Mouse (Mus musculus) midbrain, postnatal 0 days (tissue): ENCODE measurements around the gene Ptpn1. TPM values are rescaled to one million over a fixed set of nuclear protein-coding genes. Genes with fewer than 3 reads are reported as not detected.
A peak's percentile ranks its signal among the peaks of the same experiment; 100 is the strongest.

Experiments used
- ATAC-seq: fragments of 200-750 bp; cut with Nextera tagmentation; 2 replicates; pipeline ENCODE4 v1.8.0; 2017; ENCODE audit warnings: moderate number of reproducible peaks, mild to moderate bottlenecking, moderate TSS enrichment, moderate library complexity; ENCODE audit not compliant: low FRiP score
- DNase-seq: peaks from one replicate; pipeline ENCODE4 v3.0.0-alpha.2; 2015; ENCODE audit warnings: low spot score
- H3K27ac ChIP-seq: fragments of 300-500 bp; sonication (generic); 2 replicates; pipeline ENCODE4 v1.5.1; 2014; ENCODE audit warnings: low read depth, mild to moderate bottlenecking, low read length, mixed read lengths
- H3K27me3 ChIP-seq: fragments of 300-500 bp; sonication (generic); 2 replicates; pipeline ENCODE4 v1.6.1; 2014; ENCODE audit warnings: low read length, control low read depth, mixed read lengths; ENCODE audit not compliant: insufficient read depth
- H3K36me3 ChIP-seq: fragments of 300-500 bp; sonication (generic); 2 replicates; pipeline ENCODE4 v1.6.1; 2014; ENCODE audit warnings: low read length, control low read depth, mixed read lengths; ENCODE audit not compliant: insufficient read depth
- H3K4me1 ChIP-seq: fragments of 300-500 bp; sonication (generic); 2 replicates; pipeline ENCODE4 v1.6.1; 2014; ENCODE audit warnings: mild to moderate bottlenecking, control low read depth, antibody characterized with exemption, low read length, mixed read lengths; ENCODE audit not compliant: insufficient read depth
- H3K4me2 ChIP-seq: fragments of 300-500 bp; sonication (generic); 2 replicates; pipeline ENCODE4 v1.6.1; 2014; ENCODE audit warnings: low read depth, mild to moderate bottlenecking, low read length, mixed read lengths; ENCODE audit not compliant: poor library complexity, severe bottlenecking
- H3K4me3 ChIP-seq: fragments of 300-500 bp; sonication (generic); 2 replicates; pipeline ENCODE4 v1.5.1; 2014; ENCODE audit warnings: low read depth, mild to moderate bottlenecking, low read length, moderate library complexity
- H3K9ac ChIP-seq: fragments of 300-500 bp; sonication (generic); replicated peaks from 2 replicates; pipeline ENCODE4 v1.6.1; 2014; ENCODE audit warnings: mild to moderate bottlenecking, low read length, moderate library complexity, mixed read lengths; ENCODE audit not compliant: poor library complexity, severe bottlenecking
- H3K9me3 ChIP-seq: fragments of 300-500 bp; sonication (generic); 2 replicates; pipeline ENCODE4 v1.6.1; 2016; ENCODE audit warnings: low read length, control low read depth
- CTCF ChIP-seq: IDR thresholded peaks from 2 replicates; pipeline ENCODE4 v1.5.1; 2016; ENCODE audit warnings: antibody characterized with exemption, mild to moderate bottlenecking
- WGBS: fragments of 180-500 bp; shearing (Covaris S2); extraction: QIAGEN DNeasy Blood & Tissue Kit; methylation state at CpG from one replicate; pipeline ENCODE4 v1.1.7; 2014; 5-methylcytosine and 5-hydroxymethylcytosine counted together
- polyA plus RNA-seq: library from polyadenylated mRNA; unstranded; fragments of >200 nt; fragmentation: Nextera tagmentation; extraction: Ambion mirVana; gene quantifications from 2 replicates; pipeline ENCODE4 v1.2.1, GENCODE M21; 2015
- total RNA-seq: library from RNA; depleted of rRNA; stranded (reverse); fragments of >200 nt; gene quantifications from 2 replicates; pipeline ENCODE4 v1.2.3, GENCODE M21; 2014

The Ptpn1 gene
- total and polyA plus RNA-seq, 2 experiments from 2014 or later: 42.7 to 59.1 TPM

DNA sequence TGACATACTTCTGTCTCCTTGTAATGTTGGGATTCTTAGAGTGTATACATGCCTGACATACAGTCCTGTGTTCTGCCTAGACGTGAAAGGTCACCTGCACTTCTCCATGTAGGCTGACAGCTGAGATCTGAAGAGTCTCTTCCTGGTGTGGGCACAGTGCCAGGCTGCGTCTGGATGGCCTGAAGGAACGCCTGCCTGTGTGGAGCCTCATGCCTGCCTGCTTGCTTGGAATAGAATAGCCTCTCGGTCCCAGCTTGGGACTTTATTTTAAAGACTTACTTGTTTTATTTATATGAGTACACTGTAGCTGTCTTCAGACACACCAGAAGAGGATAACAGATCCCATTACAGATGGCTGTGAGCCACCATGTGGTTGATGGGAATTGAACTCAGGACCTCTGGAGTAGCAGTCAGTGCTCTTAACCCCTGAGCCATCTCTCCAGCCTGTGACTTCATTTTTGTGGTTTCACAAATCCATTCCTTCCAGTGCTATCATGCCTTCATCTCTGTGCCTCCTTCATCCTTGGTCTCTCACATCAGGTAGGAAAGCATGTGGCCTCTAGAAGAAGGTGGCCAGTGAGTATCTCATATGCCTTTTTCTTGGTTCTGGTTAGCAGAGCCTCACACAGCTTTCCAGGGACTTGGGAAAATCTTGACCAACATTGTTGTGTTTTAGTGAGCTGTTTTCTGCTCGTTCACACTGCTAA lies 26.4 kb downstream of the Ptpn1 start:
- Histone ChIP-seq H3K4me2 (no peak overlapping the region), H3K9ac (no peak overlapping the region), H3K27me3 (no peaks in the 10 kb centered on the region), H3K4me3 (no peak overlapping the region), H3K4me1 (no peaks in the 10 kb centered on the region), H3K27ac (no peak overlapping the region), H3K9me3 (no peaks in the 10 kb centered on the region), H3K36me3 (peaks cover 4% of the 10 kb centered on the region; the same call in 1 of the 2 replicates)
- TF ChIP-seq CTCF: no peak
- no peak for ATAC-seq
- DNase-seq: peak; percentile 46
- 43% methylated on average over 5 of the region's 5 CpGs for WGBS

DNA sequence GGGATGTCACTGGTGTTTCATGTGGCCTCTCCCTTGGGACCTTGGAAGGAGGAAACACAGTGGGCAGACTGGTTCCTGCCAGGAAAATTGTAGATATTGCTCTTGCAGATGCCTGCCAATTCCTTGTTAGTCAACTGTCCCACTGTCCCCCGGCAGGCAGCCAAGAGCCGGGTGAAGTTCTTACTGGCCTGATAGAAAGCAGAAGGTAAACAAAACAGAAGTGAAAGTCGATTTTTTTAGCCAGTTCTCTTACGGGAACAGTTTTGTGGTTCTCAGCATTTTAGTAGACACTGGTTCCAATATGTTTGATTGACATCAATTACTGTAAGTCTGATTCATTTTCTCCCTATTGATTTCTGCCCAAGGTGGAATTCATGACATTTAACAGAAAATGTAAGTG lies 27.0 kb downstream of the Ptpn1 start:
- ATAC-seq (no peak), DNase-seq (peak; percentile 65)
- H3K36me3 ChIP-seq: peaks cover 10% of the 10 kb centered on the region
- H3K9ac ChIP-seq: no peak overlapping the region
- 51% methylated on average over 4 of the region's 4 CpGs for WGBS
- TF ChIP-seq CTCF: no peak
- H3K9me3 ChIP-seq: no peaks in the 10 kb centered on the region
- H3K4me3 ChIP-seq: no peak overlapping the region
- no peak overlapping the region for H3K4me2 ChIP-seq
- no peak overlapping the region for H3K27ac ChIP-seq
- H3K27me3 ChIP-seq: no peaks in the 10 kb centered on the region
- H3K4me1 ChIP-seq: no peaks in the 10 kb centered on the region

DNA sequence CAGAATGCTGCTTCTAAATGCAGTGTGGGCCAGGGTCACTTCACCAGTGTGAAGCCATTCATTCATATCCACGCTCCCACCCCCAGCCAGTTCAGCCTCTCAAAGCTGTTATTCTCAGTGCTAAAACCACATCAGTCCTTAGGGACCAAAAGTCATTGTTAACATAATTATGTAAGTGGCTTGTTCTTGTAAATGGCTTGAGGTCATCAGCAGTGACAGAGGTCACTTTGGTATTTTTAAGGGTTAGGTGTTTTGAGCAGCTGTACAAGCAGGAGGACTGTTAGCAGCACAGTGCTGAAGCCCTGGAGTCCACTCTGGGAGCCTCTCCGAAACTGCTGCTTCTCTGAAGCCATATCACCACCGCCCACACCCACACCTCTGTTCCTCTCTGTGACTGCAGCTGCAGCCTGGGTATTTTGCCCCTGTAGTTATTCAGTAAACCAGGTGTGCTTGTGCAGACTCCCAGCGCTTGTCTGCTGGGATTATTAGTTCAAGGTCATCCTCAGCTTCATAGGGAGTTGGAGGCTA lies 27.6 kb downstream of the Ptpn1 start:
- ATAC-seq (no peak), DNase-seq (no peak)
- no peaks in the 10 kb centered on the region for H3K27me3 ChIP-seq
- TF ChIP-seq CTCF: no peak
- WGBS: 87% methylated on average over 4 of the region's 4 CpGs
- peaks cover 15% of the 10 kb centered on the region for H3K36me3 ChIP-seq
- H3K4me1 ChIP-seq: no peaks in the 10 kb centered on the region
- H3K27ac ChIP-seq: 0 out of 2 replicates have a peak overlapping the region, but pooled peaks have one; percentile 1
- H3K9me3 ChIP-seq: no peaks in the 10 kb centered on the region
- no peak overlapping the region for H3K4me3 ChIP-seq
- H3K9ac ChIP-seq: no peak overlapping the region
- H3K4me2 ChIP-seq: no peak overlapping the region

DNA sequence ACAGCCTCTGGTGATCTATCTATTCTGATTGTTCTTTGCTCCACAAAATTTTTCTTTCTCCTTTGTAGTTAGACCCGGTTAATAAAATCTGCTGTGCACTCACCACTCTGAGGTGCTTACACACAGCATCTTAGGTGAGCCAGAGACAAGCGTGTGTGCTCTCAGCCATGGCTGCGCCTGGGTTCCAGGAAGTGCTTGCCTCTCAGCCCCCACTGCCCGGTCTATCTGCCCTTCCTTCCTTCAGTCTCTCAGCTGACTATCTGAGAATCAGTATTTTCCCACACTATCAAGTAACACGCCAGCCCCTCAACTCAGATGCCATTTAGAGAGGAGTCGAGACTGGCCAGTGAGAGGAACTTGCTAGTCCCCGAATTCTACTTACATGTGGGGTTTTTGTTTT lies 28.1 kb downstream of the Ptpn1 start:
- Histone ChIP-seq H3K4me3 (no peak overlapping the region), H3K27ac (no peak overlapping the region), H3K36me3 (peaks cover 18% of the 10 kb centered on the region), H3K27me3 (no peaks in the 10 kb centered on the region), H3K4me2 (no peak overlapping the region), H3K9me3 (no peaks in the 10 kb centered on the region), H3K4me1 (no peaks in the 10 kb centered on the region), H3K9ac (no peak overlapping the region)
- DNase-seq (no peak), ATAC-seq (no peak)
- WGBS: 82% methylated on average over 7 of the region's 7 CpGs
- TF ChIP-seq CTCF: no peak

DNA sequence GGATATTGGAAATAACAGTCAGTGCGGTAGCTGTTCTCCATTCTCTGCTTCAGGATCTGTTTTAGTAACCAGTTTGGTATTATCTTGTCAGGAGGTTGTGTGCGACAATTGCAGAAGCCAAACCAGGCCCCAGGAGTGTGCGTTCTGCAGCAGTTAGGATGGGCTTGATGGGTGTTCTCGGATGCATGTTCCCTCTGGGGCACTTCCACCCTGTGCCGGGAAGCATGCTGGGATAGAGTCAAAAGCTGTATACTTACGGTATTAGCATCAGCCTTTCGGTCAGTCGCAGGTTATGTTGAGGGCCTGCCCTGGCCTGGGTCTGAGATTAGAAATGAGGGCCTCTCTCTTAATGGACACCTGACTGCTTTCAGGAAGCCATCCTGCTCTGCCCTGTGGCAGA lies 28.7 kb downstream of the Ptpn1 start:
- WGBS: 76% methylated on average over 8 of the region's 8 CpGs
- DNase-seq: no peak
- Histone ChIP-seq H3K27me3 (no peaks in the 10 kb centered on the region), H3K9ac (no peak overlapping the region), H3K27ac (no peak overlapping the region), H3K4me3 (no peak overlapping the region), H3K4me1 (no peaks in the 10 kb centered on the region), H3K36me3 (peaks cover 24% of the 10 kb centered on the region), H3K4me2 (no peak overlapping the region), H3K9me3 (no peaks in the 10 kb centered on the region)
- TF ChIP-seq CTCF: no peak
- no peak for ATAC-seq

DNA sequence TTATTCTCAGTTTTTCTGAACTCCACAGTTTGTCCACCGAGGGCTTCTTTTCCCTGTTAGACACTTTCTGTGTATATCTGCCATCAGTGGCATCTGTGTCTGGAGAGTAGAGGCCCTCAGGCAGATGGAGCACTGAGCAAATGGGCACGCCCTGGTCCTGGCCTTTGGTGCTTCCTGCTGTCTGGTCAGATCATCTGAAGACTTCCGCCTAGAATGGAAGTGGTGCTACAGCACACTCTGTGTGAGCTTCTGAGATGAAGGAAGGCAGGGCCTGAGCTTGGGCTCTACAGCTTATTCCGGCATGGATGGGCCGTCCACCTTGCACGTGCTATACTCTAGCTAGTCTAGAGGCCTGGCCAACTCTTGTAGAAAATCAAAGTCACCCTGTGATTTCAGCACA lies 30.5 kb downstream of the Ptpn1 start:
- Histone ChIP-seq H3K36me3 (peaks cover 42% of the 10 kb centered on the region), H3K4me2 (no peak overlapping the region), H3K27ac (no peak overlapping the region), H3K9me3 (no peaks in the 10 kb centered on the region), H3K4me1 (no peaks in the 10 kb centered on the region), H3K9ac (no peak overlapping the region), H3K4me3 (no peak overlapping the region), H3K27me3 (no peaks in the 10 kb centered on the region)
- ATAC-seq: no peak
- TF ChIP-seq CTCF: no peak
- no peak for DNase-seq
- WGBS: 91% methylated on average over 6 of the region's 6 CpGs
